Mouse (Mus musculus): ENCODE data around the gene Lypd3.

DNA sequence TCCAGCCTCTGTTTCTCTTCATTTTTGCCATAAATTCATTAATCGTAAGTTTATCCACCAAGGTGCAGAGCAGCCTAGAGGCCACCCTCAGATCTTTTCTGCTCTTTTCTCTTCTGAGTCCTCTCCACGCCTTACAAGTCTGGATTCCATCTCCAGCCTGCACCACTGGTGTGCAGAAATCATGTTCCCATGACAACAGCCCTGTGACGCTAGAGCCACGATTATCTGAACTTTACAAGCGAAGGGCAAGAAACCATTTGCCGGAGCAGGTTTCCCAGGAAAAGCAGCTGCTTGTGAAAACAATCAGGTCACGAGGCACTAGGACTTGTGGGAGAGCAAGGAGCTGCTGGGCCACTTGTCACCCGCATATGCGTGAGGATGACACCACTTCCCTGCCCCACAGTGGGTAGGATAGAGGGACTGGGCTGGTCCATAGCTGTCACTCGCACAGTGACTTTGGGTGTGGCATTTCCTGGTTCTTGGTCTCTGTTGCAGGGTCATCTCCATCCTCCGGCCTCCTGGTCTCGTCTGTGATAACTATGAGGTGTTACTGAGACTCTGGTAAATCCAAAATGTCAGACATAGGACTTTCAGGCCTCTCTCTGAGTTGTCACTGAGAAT lies 23.5 kb downstream of the Lypd3 start:
- TF ChIP-seq ZNF384 (IDR thresholded peaks at IDR 0.05; ENCODE audit: low read depth, low read length) (no peak), MAFK (IDR thresholded peaks at IDR 0.05; ENCODE audit: insufficient read depth, low read depth, low read length) (no peak), HCFC1 (IDR thresholded peaks at IDR 0.05; ENCODE audit: borderline replicate concordance, insufficient read depth, low read length) (no peak), CHD2 (IDR thresholded peaks at IDR 0.05; ENCODE audit: low read depth, low read length) (no peak), ZC3H11A (IDR thresholded peaks at IDR 0.05; ENCODE audit: borderline replicate concordance, low read depth, low read length) (no peak)

All from ES-E14 (cell line).